19 mouse cellular contexts compared by ENCODE assay signal in genomic region chr3:137879313-137879712, GRCm38 (mm10). TPM values are rescaled to one million over a fixed set of nuclear protein-coding genes. Genes with fewer than 3 reads are reported as not detected.
DNase-seq lines count a peak whose midpoint lies in the region; ATAC-seq and TF ChIP-seq lines count a peak whose summit lies in the region.
"Had no signal": no experiment of that assay in that cellular context is flagged by ENCODE, and none has a peak within 500 bp of the region (broad histone marks: within the 10 kb centered on the region; RNA-seq: fewer than 3 reads in every experiment).

No protein-coding gene starts in this region.

- H3K36me3 ChIP-seq in testis, adult 2 months (ENCODE audit: control insufficient read depth, insufficient read depth, low read length), result no peaks in the 10 kb centered on the region
- no peaks in the 10 kb centered on the region for H3K36me3 ChIP-seq in liver, embryonic 14.5 days (replicated peaks; ENCODE audit: control insufficient read depth, insufficient read depth, low read depth)
- H3K36me3 ChIP-seq in stomach, postnatal 0 days (ENCODE audit: control insufficient read depth, insufficient read depth, low read length), result no peaks in the 10 kb centered on the region
- H3K36me3 ChIP-seq: intestine, embryonic 15.5 days had no signal

- H3K9me3 ChIP-seq in liver, embryonic 14.5 days (ENCODE audit: control insufficient read depth, low read length), result no peaks in the 10 kb centered on the region
- no peaks in the 10 kb centered on the region for H3K9me3 ChIP-seq in stomach, postnatal 0 days (ENCODE audit: control insufficient read depth, low read length)
- H3K9me3 ChIP-seq: embryonic facial prominence, embryonic 15.5 days; forebrain, embryonic 12.5 days; intestine, embryonic 15.5 days had no signal

- TF ChIP-seq CTCF in testis, adult 2 months (IDR thresholded peaks at IDR 0.05; ENCODE audit: control insufficient read depth, insufficient read depth, insufficient replicate concordance, low read depth, low read length), result no peak
- no peak for TF ChIP-seq CTCF in liver, embryonic 14.5 days (IDR thresholded peaks at IDR 0.05; ENCODE audit: low read depth)
- TF ChIP-seq CTCF in stomach, postnatal 0 days (IDR thresholded peaks at IDR 0.05; ENCODE audit: low read depth), result no peak

- no peak for TF ChIP-seq POLR2A in testis, adult 2 months (IDR thresholded peaks at IDR 0.05; ENCODE audit: control insufficient read depth, low read depth, low read length)

- H3K27ac ChIP-seq in testis, adult 2 months (ENCODE audit: control insufficient read depth, insufficient read depth, low read depth, low read length), result no peak overlapping the region
- no peak overlapping the region for H3K27ac ChIP-seq in liver, embryonic 14.5 days
- H3K27ac ChIP-seq in stomach, postnatal 0 days (replicated peaks), result no peak overlapping the region
- H3K27ac ChIP-seq: embryonic facial prominence, embryonic 15.5 days; forebrain, embryonic 12.5 days; intestine, embryonic 15.5 days; kidney, postnatal 0 days had no signal

- 37% methylated on average over 3 of the region's 3 CpGs for WGBS in liver, embryonic 14.5 days (ENCODE audit: insufficient replicate concordance)
- WGBS in stomach, postnatal 0 days, result 46% methylated on average over 3 of the region's 3 CpGs

- H3K4me1 ChIP-seq in testis, adult 2 months (ENCODE audit: control insufficient read depth, insufficient read depth, low read length), result no peaks in the 10 kb centered on the region
- H3K4me1 ChIP-seq in liver, embryonic 14.5 days (replicated peaks; ENCODE audit: control insufficient read depth in 2 of 2, insufficient read depth in 2 of 2, low read length in 1 of 2), result peaks cover 0 to 10% of the 10 kb centered on the region in 2 experiments; a peak in 2 of 4 replicates
- no peaks in the 10 kb centered on the region for H3K4me1 ChIP-seq in stomach, postnatal 0 days (replicated peaks; ENCODE audit: control insufficient read depth, insufficient read depth)
- H3K4me1 ChIP-seq: embryonic facial prominence, embryonic 15.5 days; forebrain, embryonic 12.5 days; intestine, embryonic 15.5 days had no signal

- no peak overlapping the region for H3K9ac ChIP-seq in liver, embryonic 14.5 days (replicated peaks)
- no peak overlapping the region for H3K9ac ChIP-seq in stomach, postnatal 0 days (ENCODE audit: low read length)
- H3K9ac ChIP-seq: embryonic facial prominence, embryonic 15.5 days; forebrain, embryonic 12.5 days; intestine, embryonic 15.5 days had no signal

- no peak for TF ChIP-seq EP300 in liver, embryonic 14.5 days (IDR thresholded peaks at IDR 0.05; ENCODE audit: low read depth)
- no peak for TF ChIP-seq EP300 in stomach, postnatal 0 days (optimal IDR thresholded peaks at IDR 0.05)

- no peaks in the 10 kb centered on the region for H3K27me3 ChIP-seq in testis, adult 2 months (ENCODE audit: control insufficient read depth, insufficient read depth, low read length)
- no peaks in the 10 kb centered on the region for H3K27me3 ChIP-seq in liver, embryonic 14.5 days (ENCODE audit: control insufficient read depth, insufficient read depth, low read length)
- no peaks in the 10 kb centered on the region for H3K27me3 ChIP-seq in stomach, postnatal 0 days (ENCODE audit: control insufficient read depth, insufficient read depth, low read length)
- H3K27me3 ChIP-seq: embryonic facial prominence, embryonic 15.5 days; forebrain, embryonic 12.5 days; intestine, embryonic 15.5 days had no signal

- DNase-seq in testis, postnatal 14 days (ENCODE audit: low spot score), result no peak
- DNase-seq in R1 (ENCODE audit: low read depth, low spot score), result peak; percentile 48
- no peak for DNase-seq in liver, embryonic 14.5 days (ENCODE audit: low read depth in 3 of 3, low spot score in 3 of 3)
- DNase-seq in stomach, postnatal 0 days (ENCODE audit: low spot score), result no peak
- DNase-seq in retina, embryonic 14.5 days (ENCODE audit: low spot score), result no peak
- no peak for DNase-seq in gastrocnemius, postnatal 14 days
- no peak for DNase-seq in yolk sac, embryonic 10.5 days (ENCODE audit: low spot score)
- DNase-seq: adrenal gland, adult 8-10 months; cerebellum, adult 2 months; heart, postnatal 4 days; midbrain, embryonic 14.5 days; right cerebral cortex, postnatal 14 days; thymus, adult 18-20 months had no signal

- peak overlapping the region; percentile 10; the same call in 1 of the 2 replicates for H3K4me3 ChIP-seq in testis, adult 2 months (ENCODE audit: control insufficient read depth, low read depth, low read length)
- no peak overlapping the region for H3K4me3 ChIP-seq in liver, embryonic 14.5 days (ENCODE audit: insufficient read depth in 1 of 2, low read depth in 2 of 2, low read length in 2 of 2)
- no peak overlapping the region for H3K4me3 ChIP-seq in stomach, postnatal 0 days (ENCODE audit: low read depth, low read length)
- H3K4me3 ChIP-seq: embryonic facial prominence, embryonic 15.5 days; forebrain, embryonic 12.5 days; intestine, embryonic 15.5 days had no signal

- intact Hi-C loops in gastrocnemius, postnatal 14 days (cut with DNase I; ENCODE audit: low total_unique reads), result no loop called here

- H3K4me2 ChIP-seq in liver, embryonic 14.5 days (ENCODE audit: low read depth), result no peak overlapping the region
- H3K4me2 ChIP-seq in stomach, postnatal 0 days (replicated peaks; ENCODE audit: low read depth), result no peak overlapping the region
- H3K4me2 ChIP-seq: embryonic facial prominence, embryonic 15.5 days; forebrain, embryonic 12.5 days; heart, embryonic 11.5 days; intestine, embryonic 15.5 days had no signal

- ATAC-seq in liver, embryonic 14.5 days (ENCODE audit: insufficient read depth), result 0 out of 2 replicates have a peak, but pooled peaks have one; percentile 15
- peak; percentile 32; the same call in 1 of the 2 replicates for ATAC-seq in stomach, postnatal 0 days (ENCODE audit: low FRiP score, low TSS enrichment)
- ATAC-seq: intestine, embryonic 15.5 days had no signal

RNA-seq across cellular contexts. Expression of gene Dnajb14, which starts 11.8 kb away (rescaled TPM):
- 65.5 and 76.7 TPM in 2 replicates for polyA plus RNA-seq in testis, adult 2 months (2012; rRNA removed)
- 1.2 and 1.5 TPM in 2 replicates for polyA plus RNA-seq in liver, embryonic 14.5 days (2012; rRNA removed)
- polyA plus RNA-seq in liver, embryonic 14.5 days (2014; fragmentation: Nextera tagmentation; extraction: Ambion mirVana), result 3.7 and 4.4 TPM in 2 replicates
- 10.8 and 12.6 TPM in 2 replicates for polyA plus RNA-seq in stomach, postnatal 0 days (2015; fragmentation: Nextera tagmentation; extraction: Ambion mirVana)
- 1 to 10 TPM; 7.2 to 9.6 TPM for total RNA-seq in gastrocnemius, postnatal 14 days (2021)

RNA-seq across cellular contexts. Expression of gene H2afz, which starts 15.0 kb away (rescaled TPM):
- 782 and 970 TPM in 2 replicates for polyA plus RNA-seq in testis, adult 2 months (2012; rRNA removed)
- polyA plus RNA-seq in liver, embryonic 14.5 days (2012; rRNA removed), result 539 and 784 TPM in 2 replicates
- polyA plus RNA-seq in liver, embryonic 14.5 days (2014; fragmentation: Nextera tagmentation; extraction: Ambion mirVana), result 1,242 and 1,265 TPM in 2 replicates
- polyA plus RNA-seq in stomach, postnatal 0 days (2015; fragmentation: Nextera tagmentation; extraction: Ambion mirVana), result 779 and 844 TPM in 2 replicates
- total RNA-seq in gastrocnemius, postnatal 14 days (2021), result 10 to 100 TPM; 87.8 to 95.7 TPM

RNA-seq across cellular contexts. Expression of gene Lamtor3, which starts 39.0 kb away (rescaled TPM):
- polyA plus RNA-seq in testis, adult 2 months (2012; rRNA removed), result 12.9 and 15.0 TPM in 2 replicates
- 31.3 and 35.2 TPM in 2 replicates for polyA plus RNA-seq in liver, embryonic 14.5 days (2012; rRNA removed)
- 54.3 and 60.1 TPM in 2 replicates for polyA plus RNA-seq in liver, embryonic 14.5 days (2014; fragmentation: Nextera tagmentation; extraction: Ambion mirVana)
- 104 and 106 TPM in 2 replicates for polyA plus RNA-seq in stomach, postnatal 0 days (2015; fragmentation: Nextera tagmentation; extraction: Ambion mirVana)
- total RNA-seq in gastrocnemius, postnatal 14 days (2021), result 10 to 100 TPM; 47.3 to 51.2 TPM
